Mouse (Mus musculus) limb, embryonic 15.5 days (tissue): Measurements from ENCODE around the gene Lilra6. TPM values are rescaled to one million over a fixed set of nuclear protein-coding genes. Genes with fewer than 3 reads are reported as not detected.

Source experiments
- polyA plus RNA-seq: library from polyadenylated mRNA; unstranded; fragments of >200 nt; fragmentation: Nextera tagmentation; extraction: Ambion mirVana; gene quantifications from 2 replicates; pipeline ENCODE4 v1.2.1, GENCODE M21; 2015

The Lilra6 gene
- polyA plus RNA-seq, 1 experiment from 2014 or later, result 0.26 TPM

Other genes starting within 250 kb of the Lilra6 start
- gene Leng1, start 249.7 kb downstream of the Lilra6 start, polyA plus RNA-seq, result 20.3 and 21.8 TPM in 2 replicates
- 5.0 and 7.0 TPM in 2 replicates for gene Tmc4, start 237.9 kb downstream of the Lilra6 start, polyA plus RNA-seq
- gene Tsen34, start 222.6 kb downstream of the Lilra6 start, polyA plus RNA-seq, result 251 and 270 TPM in 2 replicates
- gene Mboat7, start 222.0 kb downstream of the Lilra6 start, polyA plus RNA-seq, result 59.7 and 63.6 TPM in 2 replicates
- gene Rps9, start 211.5 kb downstream of the Lilra6 start, polyA plus RNA-seq, result 1,336 and 1,506 TPM in 2 replicates
- gene Pirb, start 195.1 kb downstream of the Lilra6 start, polyA plus RNA-seq, result 0.96 and 2.4 TPM in 2 replicates
- gene Gm15448, start 89.8 kb downstream of the Lilra6 start, polyA plus RNA-seq, result not detected in 2 replicates
- 0.47 and 0.77 TPM in 2 replicates for gene Pira2, start 70.5 kb downstream of the Lilra6 start, polyA plus RNA-seq
- gene Gm14548, start 17.4 kb downstream of the Lilra6 start, polyA plus RNA-seq, result 0.09 and 0.45 TPM in 2 replicates
- 0.79 and 1.0 TPM in 2 replicates for gene Lair1, start 147.7 kb upstream of the Lilra6 start, polyA plus RNA-seq
- gene Ttyh1, start 203.9 kb upstream of the Lilra6 start, polyA plus RNA-seq, result 2.6 and 3.3 TPM in 2 replicates
- 56.7 and 57.3 TPM in 2 replicates for gene Leng8, start 221.5 kb upstream of the Lilra6 start, polyA plus RNA-seq
- 5.4 and 6.2 TPM in 2 replicates for gene Leng9, start 234.9 kb upstream of the Lilra6 start, polyA plus RNA-seq
- 80.6 and 82.3 TPM in 2 replicates for gene Cdc42ep5, start 249.4 kb upstream of the Lilra6 start, polyA plus RNA-seq